Mouse (Mus musculus) heart, embryonic 10.5 days (tissue): Measurements from ENCODE around the gene Mfap3. TPM values are rescaled to one million over a fixed set of nuclear protein-coding genes. Genes with fewer than 3 reads are reported as not detected.

Source experiments
- DNase-seq: peaks from one replicate; pipeline ENCODE4 v3.0.0-alpha.2; 2017; ENCODE audit warnings: low spot score
- H3K27ac ChIP-seq: fragments of 300-500 bp; sonication (generic); 2 replicates; pipeline ENCODE4 v1.5.1; 2016; ENCODE audit warnings: mild to moderate bottlenecking
- H3K27me3 ChIP-seq: fragments of 300-500 bp; sonication (generic); 2 replicates; pipeline ENCODE4 v1.6.1; 2016; ENCODE audit warnings: mild to moderate bottlenecking; ENCODE audit not compliant: poor library complexity, insufficient read depth, severe bottlenecking
- H3K36me3 ChIP-seq: fragments of 300-500 bp; sonication (generic); 2 replicates; pipeline ENCODE4 v1.6.1; 2016; ENCODE audit warnings: mild to moderate bottlenecking, moderate library complexity
- H3K4me1 ChIP-seq: fragments of 300-500 bp; sonication (generic); 2 replicates; pipeline ENCODE4 v1.6.1; 2016; ENCODE audit warnings: mild to moderate bottlenecking
- H3K4me3 ChIP-seq: fragments of 300-500 bp; sonication (generic); 2 replicates; pipeline ENCODE4 v1.5.1; 2016; ENCODE audit warnings: mild to moderate bottlenecking, moderate library complexity
- H3K9me3 ChIP-seq: fragments of 300-500 bp; sonication (generic); 2 replicates; pipeline ENCODE4 v1.6.1; 2016; ENCODE audit warnings: mild to moderate bottlenecking, moderate library complexity
- WGBS: fragments of 180-500 bp; shearing (Covaris S2); methylation state at CpG from one replicate; pipeline ENCODE4 v1.1.7; 2016; 5-methylcytosine and 5-hydroxymethylcytosine counted together
- polyA plus RNA-seq: library from polyadenylated mRNA; unstranded; fragments of >200 nt; fragmentation: Nextera tagmentation; extraction: Ambion mirVana; gene quantifications from 2 replicates; pipeline ENCODE4 v1.2.1, GENCODE M21; 2016

The Mfap3 gene
- polyA plus RNA-seq, 1 experiment from 2014 or later = 40.8 TPM

- 40% methylated on average over 14 of the region's 14 CpGs for WGBS
- H3K27me3 ChIP-seq = peaks cover 19% of the 10 kb centered on the region
- no peaks in the 10 kb centered on the region for H3K9me3 ChIP-seq
- H3K27ac ChIP-seq = no peak overlapping the region
- H3K4me1 ChIP-seq = peaks cover 22% of the 10 kb centered on the region
- no peak for DNase-seq
- H3K36me3 ChIP-seq = no peaks in the 10 kb centered on the region
- H3K4me3 ChIP-seq = peak overlapping the region; percentile 42
Measured at GRCm38 (mm10) chr11:57573686-57574274, 55.3 kb downstream of the Mfap3 start.

DNA sequence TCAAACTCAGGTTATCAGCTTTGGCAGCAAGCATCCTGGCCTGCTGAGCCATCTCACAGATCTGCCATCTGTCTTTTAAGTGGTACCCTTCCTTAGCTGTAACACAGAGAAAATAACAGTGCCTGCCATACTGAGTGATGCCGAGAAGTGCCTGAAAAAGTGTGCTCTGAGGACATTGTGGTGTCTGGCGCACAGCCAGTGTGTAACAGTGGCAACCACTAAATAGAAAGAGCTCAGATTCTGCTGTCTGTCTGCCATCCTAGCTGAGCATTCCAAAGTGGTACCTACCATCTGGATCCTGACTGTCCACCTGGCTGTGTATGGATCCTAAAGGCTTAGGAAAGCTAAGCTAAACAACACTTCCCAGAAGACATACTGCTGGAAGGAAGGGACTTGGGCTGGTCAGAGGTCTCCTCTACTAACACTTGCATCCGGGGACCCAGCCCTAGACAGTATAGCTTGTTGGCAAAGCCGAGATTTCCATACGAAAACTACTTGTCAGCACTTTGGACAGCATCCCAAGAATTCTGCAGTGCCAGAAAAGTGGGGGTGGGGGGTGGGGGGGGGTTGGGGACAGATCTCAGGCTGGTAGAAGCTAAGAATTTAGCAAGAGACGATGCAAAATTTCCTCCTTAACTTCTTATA lies 58.5 kb downstream of the Mfap3 start:
- 79% methylated on average over 6 of the region's 6 CpGs for WGBS
- DNase-seq = no peak

DNA sequence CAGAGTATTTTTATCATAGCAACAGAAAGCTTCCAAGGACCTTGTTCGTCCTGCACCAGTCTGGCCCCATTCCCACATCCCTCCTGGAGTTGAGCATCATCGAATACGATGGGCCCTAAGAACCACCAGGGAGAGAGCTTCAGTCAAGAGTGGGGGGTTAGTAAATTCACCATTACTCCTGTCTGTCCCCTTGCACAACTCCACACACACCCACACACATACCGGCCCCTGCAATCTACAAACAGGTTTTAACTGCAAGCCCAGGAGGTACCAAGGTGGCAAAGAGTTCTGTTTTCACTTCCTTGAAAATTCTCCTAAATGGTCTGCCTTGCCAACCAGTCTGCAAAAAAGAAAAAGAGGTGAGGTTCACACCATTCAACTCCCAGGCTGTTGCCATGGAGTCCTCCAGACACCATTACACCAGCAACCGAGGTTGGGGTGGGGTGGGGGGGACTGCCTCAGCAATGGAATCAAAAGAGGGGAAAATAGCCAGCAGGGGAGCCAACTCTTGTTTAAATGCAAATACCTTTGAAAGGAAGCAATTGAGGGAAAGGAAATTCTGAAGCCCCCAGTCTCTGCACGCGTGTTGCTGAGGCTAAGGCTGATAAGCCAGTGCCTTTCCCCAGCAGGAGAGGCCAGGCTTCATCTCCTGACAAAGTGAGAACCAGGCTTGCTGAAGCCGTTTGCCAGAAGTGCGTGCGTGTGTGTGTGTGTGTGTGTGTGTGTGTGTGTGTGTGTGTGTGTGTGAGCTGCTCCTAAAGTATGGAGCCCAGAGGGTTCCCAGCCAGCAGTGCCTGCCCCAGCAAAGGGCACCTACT lies 64.6 kb downstream of the Mfap3 start:
- Histone ChIP-seq H3K27ac (peak overlapping the region; percentile 3; the same call in 1 of the 2 replicates), H3K27me3 (peaks cover 29% of the 10 kb centered on the region; the same call in 1 of the 2 replicates), H3K9me3 (no peaks in the 10 kb centered on the region), H3K4me1 (peaks cover 17% of the 10 kb centered on the region), H3K36me3 (no peaks in the 10 kb centered on the region), H3K4me3 (no peak overlapping the region)
- WGBS = 15% methylated on average over 10 of the region's 10 CpGs
- no peak for DNase-seq

More for the DNA sequence above, 58.5 kb downstream of the Mfap3 start:
- Histone ChIP-seq H3K27me3 (peaks cover 19% of the 10 kb centered on the region), H3K27ac (no peak overlapping the region), H3K9me3 (no peaks in the 10 kb centered on the region), H3K4me3 (no peak overlapping the region), H3K4me1 (peaks cover 19% of the 10 kb centered on the region), H3K36me3 (no peaks in the 10 kb centered on the region)

Other genes with a start within 250 kb of the Mfap3 start
- gene Fam114a2, start within 50 bp of the Mfap3 start, polyA plus RNA-seq = 68.2 and 75.6 TPM in 2 replicates
- gene Galnt10, start 126.8 kb downstream of the Mfap3 start, polyA plus RNA-seq = 16.6 and 20.7 TPM in 2 replicates